Mouse (Mus musculus): ENCODE measurements around the gene Rabac1.

Rabac1 gene

DNA sequence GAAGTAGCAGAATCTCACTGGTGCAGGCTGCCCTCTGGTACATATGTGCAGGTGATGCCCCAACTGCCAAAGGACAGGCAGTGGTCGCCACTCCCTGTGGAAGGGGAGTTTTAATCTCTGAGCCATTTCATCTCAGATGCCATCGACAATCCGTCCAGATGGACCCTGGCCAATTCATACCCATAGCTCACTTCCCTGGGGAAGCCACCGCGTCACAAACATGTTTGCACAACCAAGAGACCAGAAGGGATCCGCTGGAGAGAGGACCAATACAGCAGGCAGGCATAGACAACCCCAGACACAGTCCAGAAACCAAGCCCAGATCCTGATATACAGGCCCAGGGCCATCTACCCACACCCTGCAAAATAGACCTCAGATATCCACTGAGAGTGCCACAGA, 42.1 kb downstream of the Rabac1 start:
- no peak for DNase-seq (ENCODE audit: low spot score in 2 of 2)
